Mouse (Mus musculus): ENCODE data around the gene Mtif3.
"Not testable (repeated sequence)": the region's sequence is repeated elsewhere in the genome, so short reads cannot be mapped to it uniquely, and the experiment has no call there.

The Mtif3 gene

DNA sequence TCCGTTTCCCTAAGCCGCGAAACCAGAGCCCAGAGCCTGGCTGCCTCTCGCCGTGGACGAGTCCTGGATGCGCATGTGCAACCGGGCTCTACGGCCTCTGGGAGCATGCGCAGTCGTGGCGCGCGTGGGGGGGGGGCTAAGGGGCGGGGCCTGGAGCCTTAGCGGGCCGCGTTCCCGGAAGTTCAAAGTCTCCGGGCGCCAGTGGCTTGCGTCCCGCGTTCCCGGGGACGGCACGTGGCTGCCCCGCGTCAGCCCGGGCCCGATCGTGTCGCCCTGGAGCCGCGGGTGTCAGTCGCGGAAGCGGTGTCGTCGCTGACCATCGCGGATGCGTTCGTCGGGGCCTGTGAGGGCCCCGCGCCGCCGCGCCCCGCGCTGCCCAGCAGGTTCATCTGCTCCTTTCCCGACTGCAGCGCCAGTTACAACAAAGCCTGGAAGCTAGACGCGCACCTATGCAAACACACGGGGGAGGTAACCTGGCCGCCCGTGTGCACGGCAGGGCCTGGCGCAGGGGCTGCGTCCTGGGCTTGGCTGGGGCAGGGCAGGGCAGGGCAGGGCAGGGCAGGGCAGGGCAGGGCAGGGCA is 15.0 kb downstream of the Mtif3 start, which contains the start of gene Gtf3a:
Gene Gtf3a, plus strand, starts transcription at position 150 of the 581 bp plus-strand sequence.
- peak; percentile 75 to 86 for DNase-seq

GRCm38 (mm10) chr5:146948041-146948507 is 15.5 kb downstream of the Mtif3 start:
- DNase-seq: no peak

GRCm38 (mm10) chr5:146947497-146947896 is 16.1 kb downstream of the Mtif3 start:
- DNase-seq: no peak

- no peak for DNase-seq
These were observed 16.9 kb downstream of the Mtif3 start for GRCm38 (mm10) chr5:146946682-146947081.

DNA sequence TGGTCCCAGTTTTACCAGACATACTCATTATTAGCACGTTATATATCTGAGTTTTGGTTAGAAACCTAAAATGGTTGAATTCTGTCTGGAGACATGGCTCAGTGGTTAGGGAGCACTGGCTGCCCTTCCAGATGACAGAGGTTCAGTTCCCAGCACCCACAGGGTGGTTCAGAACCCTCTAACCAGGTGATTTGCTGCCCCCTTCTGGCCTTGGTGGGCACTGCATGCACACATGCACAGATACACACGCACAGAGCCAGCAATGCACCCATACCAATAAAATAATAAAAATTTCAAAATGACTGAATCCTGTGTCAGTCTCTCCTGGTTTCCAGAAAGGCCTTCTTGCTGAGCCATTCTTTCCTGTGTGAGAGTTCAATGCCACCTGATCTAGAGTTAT is 19.0 kb downstream of the Mtif3 start:
- DNase-seq: no peak

DNA sequence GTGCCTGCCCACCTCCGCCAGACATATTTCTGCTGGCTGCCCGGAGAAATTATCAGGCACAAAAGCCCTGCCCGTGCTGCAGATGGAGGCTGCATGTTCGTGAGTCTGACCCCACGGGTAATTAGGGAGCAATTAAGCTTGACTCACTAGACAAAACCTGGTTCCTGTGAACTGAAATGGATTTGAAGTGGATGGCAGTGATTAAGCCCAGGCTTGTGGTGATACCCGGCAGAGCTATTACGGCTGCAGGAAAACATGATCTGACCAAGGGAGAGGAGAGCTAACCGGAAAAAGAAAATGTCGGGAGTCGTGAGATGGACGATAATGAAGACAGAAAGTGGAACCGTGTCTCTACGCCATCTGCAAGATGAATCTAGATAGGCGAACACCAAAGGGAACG is 20.6 kb downstream of the Mtif3 start:
- no peak for DNase-seq

- not testable (repeated sequence) for DNase-seq
These were observed 21.7 kb downstream of the Mtif3 start for GRCm38 (mm10) chr5:146941939-146942338.

DNA sequence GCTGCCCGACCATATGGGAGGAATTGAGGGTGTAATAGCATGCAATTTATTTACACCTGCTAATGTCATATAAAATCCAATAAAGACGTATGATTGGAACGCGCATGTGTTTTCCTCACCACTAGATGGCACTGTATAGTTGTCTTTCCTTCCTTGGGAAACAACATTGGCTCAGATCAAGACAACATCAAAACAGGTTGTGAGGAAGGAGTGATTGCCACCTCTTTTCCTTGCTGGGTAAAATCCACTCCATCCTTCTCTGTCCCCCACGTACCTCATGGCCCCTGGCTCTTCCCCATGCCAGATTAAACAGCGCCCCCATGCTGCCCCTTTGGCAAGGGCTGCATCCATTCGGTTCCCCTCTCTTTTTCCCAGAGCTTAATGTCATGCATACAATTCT is 23.4 kb downstream of the Mtif3 start:
- DNase-seq: peak; percentile 39 to 44

DNA sequence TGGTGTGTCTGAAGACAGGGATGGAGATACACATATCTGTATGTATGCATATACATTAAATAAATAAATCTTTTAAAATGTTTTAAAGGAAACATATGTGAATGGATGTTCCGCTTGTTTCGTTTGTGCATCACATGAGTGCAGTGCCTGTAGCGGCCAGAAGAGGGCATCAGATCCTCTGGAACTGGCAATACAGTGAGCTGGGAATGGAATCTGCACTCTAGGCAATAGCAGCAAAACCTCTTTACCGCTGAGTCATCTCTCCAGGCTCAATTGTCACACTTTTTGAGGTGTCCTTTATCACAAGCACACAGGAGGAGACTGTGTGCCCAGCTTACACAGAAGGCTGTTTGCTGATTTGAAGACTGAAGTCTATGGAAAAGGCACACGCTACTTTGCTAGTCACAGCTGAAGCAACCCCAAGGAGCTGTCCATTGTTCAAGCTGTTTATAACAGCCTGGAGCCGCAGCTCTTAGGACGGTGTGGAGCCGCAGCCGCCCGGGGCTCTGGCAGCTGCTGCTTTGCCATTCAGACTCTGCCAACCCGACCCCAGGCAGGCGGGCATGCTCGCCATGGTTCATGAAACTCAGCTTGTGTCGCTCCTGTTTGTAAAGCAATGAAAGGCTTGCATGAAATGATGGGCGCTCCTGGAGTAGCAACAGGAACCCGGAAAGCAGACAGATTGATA is 24.3 kb downstream of the Mtif3 start:
- no peak for DNase-seq

DNA sequence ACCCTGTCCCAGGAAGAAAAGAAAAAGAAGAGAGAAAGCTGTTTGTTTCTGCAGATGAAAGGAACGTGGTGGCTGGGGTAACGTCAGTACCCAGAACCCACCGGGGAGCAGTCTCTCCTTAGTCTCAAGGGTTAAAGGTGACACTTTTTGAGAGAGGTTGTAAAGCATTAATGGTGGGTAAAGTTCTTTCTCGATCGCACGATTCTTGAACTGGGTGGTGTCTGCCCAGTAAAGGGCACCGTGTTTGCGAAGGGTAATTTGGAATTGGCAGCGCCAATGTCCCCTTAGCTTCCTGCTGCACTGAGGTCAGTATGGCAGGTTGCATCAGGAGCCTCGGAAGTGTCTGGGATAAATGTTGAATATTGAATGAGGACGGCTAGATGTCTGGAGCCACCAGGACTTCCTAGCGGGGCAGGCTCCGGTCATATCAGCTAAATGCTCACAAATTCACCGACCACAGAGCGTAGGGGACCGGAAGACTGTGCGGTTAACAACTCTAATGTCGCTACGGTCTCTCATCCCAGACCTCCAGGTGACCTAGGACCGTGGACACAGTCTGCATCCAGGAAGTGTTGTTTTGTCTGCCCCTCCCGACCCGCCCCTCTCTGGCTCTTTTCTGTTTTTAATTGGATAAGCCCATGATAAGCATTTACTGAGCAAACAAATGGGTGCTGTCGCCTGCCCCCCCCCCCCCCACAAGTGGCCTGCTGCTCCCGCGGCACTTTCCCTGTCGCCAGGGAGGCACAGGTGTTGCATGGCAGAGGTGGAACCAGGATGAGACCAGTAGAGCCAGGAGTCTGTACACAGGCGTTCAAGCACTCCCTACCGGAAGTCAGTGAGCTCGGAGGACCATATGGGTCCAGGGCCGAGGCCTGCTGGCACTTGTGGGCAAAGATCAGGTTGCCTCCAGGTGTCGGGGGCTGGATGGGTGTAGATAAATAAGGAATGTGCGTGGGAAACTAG is 25.8 kb downstream of the Mtif3 start:
- no peak for DNase-seq

DNA sequence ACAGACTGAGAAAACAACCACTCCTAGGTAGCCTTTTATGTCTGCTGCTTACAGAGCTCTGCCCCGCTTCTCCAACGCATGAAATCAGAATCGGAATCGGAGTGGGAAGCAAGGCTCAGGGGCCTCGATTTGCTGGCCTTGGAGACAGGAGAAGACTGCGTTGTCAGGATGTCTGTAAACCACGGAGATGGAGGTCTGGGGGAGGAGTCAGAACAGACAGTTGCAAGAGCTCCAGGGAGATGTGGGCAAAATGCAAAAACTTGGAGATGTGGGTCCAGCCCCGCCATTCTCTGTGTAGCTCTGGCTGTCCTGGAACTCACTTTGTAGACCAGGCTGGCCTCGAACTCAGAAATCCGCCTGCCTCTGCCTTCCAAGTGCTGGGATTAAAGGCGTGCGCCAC is 30.1 kb downstream of the Mtif3 start:
- DNase-seq: no peak

DNA sequence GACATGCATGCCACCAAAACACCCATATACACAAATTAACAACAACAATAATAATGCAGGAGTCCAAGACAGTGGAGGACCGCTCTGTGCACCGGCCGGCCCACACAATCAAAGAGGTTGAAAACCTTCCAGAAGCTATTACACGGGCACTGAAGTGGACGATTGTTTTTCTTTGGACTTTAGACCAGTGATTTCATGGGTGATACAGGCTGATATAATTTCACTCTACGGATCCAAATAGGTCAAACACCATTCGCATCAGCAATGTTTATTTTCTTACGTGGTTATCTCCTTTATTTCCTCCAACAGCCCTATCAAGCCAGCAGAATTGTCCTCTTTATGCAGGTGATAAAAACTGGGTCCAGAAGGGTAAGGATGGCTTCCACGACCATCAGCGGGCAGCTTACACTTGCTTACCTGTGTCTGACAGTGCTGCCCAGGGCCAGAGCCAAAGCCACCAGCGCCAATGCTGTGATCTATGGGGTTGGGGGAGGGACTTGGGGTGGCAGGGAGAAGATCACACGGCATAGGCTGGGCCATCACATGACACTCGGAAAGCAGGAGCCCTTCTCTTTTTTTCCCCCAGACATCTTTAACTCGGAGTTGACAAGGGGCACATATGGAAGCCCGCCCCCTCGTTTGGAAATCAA is 31.6 kb downstream of the Mtif3 start:
- no peak for DNase-seq

DNA sequence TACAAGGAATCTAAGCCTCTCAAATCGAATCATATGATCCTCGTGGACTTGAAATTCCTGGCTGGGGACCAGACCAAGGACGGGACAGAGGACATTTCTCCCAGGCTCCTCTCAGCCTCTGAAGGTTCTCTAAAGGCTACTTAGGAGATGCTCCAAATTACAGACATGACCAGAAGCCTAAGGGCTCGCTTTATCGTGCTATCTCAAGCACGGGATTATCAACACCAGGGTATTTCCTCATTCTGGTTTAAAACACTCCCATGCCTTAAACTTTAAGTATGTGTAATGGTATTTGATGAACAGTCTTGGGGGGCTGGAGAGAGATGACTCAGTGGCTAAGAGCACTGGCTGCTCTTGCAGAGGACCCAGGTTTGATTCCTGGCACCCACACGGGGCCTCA is 32.2 kb downstream of the Mtif3 start:
- no peak for DNase-seq

DNA sequence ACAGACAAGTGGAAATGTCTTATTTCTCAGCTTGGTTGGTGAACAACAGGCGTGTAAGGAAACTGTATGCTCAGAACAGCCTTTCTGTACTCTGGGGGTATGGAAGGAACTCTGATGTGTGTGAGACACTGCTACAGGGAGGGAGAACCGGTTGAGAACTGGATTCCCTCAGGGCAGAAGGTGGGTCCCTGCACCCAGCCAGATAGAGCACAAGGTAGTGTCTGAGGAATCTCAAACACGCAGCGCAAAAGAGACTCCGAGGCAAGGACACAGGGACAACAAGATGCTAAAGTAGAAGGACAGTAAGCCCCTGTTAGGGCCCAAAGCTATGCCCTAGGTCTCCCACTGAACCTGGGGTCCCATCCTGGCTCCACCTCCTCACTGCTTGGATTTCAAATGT is 36.9 kb downstream of the Mtif3 start:
- no peak for DNase-seq

DNA sequence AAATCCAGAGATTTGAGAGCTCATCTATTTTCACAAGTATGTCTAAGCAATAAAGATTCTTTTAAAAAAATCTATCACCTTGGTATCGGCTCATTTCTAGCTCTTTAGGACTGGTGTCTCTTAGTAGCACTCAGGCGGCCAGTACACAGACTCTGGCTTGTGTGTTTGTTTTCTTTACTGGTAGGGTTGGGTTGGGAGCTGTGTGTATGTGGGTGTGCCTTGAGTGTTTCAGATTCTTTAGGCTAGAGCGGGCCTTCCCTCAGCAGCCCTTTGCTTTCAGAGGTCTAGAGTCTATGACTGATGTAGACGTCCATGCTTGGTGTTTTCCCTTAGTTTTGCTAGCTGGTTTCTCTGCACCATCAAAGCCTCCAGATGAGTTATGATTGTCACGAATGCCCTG is 40.1 kb downstream of the Mtif3 start:
- DNase-seq: no peak

DNA sequence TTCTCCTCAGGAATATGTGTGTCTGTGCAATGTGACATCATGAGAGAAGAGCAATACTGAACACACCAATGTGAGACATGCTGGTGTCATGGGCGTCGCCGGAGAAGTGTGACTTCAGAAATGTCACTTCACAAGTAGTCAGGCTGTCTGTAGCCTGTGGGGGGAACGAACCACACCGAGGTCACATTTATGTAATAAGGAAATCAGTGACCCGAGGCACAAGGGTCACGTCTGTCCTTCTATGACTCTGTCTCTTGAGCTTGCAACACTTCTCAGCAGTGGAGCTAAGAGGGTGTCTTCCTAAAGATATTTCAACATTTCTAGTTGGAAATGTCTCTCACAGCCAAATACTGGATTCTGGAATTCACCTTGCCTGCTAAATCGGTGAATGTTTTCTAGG is 42.4 kb downstream of the Mtif3 start:
- DNase-seq: no peak

DNA sequence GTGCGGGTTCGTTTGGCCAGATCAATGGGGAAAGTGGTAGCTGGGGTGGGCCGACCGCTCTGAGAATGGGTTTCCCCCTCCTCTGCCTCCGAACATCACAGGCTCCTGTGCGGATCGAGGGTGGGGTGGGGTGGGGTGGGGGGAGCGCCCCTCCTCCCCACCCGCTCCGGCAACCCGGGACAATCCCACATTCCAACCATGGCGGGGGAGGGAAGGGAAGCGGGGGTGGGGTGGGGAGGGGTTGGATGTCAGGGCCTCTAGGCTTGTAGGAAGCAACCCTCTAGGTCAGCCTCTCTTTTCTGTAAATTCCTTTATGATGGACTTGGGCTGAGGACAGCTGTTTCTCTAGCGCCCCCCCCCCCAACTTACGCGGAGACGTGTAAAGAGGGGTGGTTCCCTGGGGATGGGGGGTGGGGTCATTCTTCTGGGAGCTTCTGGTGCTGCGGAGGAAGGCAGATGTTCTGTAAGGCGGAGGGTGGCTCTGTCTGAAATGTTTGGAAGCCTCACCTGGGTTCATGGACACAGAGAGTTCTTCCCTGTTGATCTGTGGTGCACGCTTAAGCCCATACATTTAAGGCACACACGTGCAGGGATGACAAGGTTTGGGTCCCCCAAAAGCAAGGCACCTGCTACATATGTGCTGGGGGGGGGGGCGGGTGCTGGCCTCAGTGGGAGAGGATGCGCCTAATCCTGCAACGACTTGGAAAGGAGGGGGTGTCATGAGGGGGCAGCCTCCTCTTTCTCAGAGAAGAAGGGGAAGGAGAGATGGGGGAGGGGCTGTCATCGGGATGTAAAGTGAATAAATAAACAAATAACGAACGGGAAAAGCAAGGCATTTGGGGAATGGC is 43.1 kb downstream of the Mtif3 start:
- DNase-seq: no peak

GRCm38 (mm10) chr5:146919874-146920273 is 43.7 kb downstream of the Mtif3 start:
- DNase-seq: no peak

- not testable (repeated sequence) for DNase-seq
These were observed 46.2 kb downstream of the Mtif3 start for GRCm38 (mm10) chr5:146917357-146917756.

- no peak for DNase-seq
These were observed 46.8 kb downstream of the Mtif3 start for GRCm38 (mm10) chr5:146916806-146917205.

DNA sequence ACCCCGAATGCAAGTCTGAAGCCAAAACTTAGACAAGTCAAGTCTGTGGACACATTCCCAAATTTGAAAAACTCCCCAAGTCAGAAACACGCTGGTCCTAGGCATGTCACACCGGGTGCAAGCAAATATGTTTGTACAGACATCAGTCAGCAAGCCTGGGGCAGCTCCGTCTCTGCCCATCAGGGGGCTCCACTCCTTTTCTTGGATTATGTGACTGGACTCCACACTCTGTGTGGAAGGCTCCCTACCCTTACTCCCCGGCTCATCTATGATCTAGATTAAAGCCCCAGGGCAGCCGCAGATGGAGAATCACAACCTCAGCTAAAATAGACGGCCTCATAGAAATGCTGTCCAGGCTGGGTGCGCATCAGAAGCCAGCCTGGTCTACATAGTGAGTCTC is 47.3 kb downstream of the Mtif3 start:
- no peak for DNase-seq

Data from cerebellum, adult 18-20 months (tissue).